Mouse (Mus musculus): ENCODE data around the gene BC051019. TPM values are rescaled to one million over a fixed set of nuclear protein-coding genes. Genes with fewer than 3 reads are reported as not detected.

BC051019 gene
- not detected for polyA plus RNA-seq (2015; fragmentation: Illumina TruSeq; extraction: RNeasy Lipid Tissue Mini Kit (QIAGEN cat#74804); ENCODE audit: insufficient read depth, low read depth, low replicate concordance)

GRCm38 (mm10) chr7:109723697-109724096 lies at the start of gene BC051019:
BC051019 (minus strand) TSS chr7:109723850.

GRCm38 (mm10) chr7:109752008-109752925 lies 28.6 kb upstream of the BC051019 start, which contains the start of gene Tmem9b:
Tmem9b (minus strand) TSS chr7:109752875.

GRCm38 (mm10) chr7:109731626-109732025 lies 8.0 kb upstream of the BC051019 start, which contains the start of gene Ascl3:
Ascl3 (minus strand) TSS chr7:109731726.

GRCm38 (mm10) chr7:109703190-109704015 lies 20.2 kb downstream of the BC051019 start, which contains the start of the genes St5 and Akip1:
St5 (minus strand) TSS chr7:109703605.
Akip1 (plus strand) TSS chr7:109703690.

Other genes with a start within 250 kb of the BC051019 start
- not detected for gene Trim66, start 215.7 kb downstream of the BC051019 start, polyA plus RNA-seq (2015; fragmentation: Illumina TruSeq; extraction: RNeasy Lipid Tissue Mini Kit (QIAGEN cat#74804); ENCODE audit: insufficient read depth, low read depth, low replicate concordance)
- 342 TPM for gene Rpl27a, start 204.7 kb downstream of the BC051019 start, polyA plus RNA-seq (2015; fragmentation: Illumina TruSeq; extraction: RNeasy Lipid Tissue Mini Kit (QIAGEN cat#74804); ENCODE audit: insufficient read depth, low read depth, low replicate concordance)
- gene St5, start 20.2 kb downstream of the BC051019 start, polyA plus RNA-seq (2015; fragmentation: Illumina TruSeq; extraction: RNeasy Lipid Tissue Mini Kit (QIAGEN cat#74804); ENCODE audit: insufficient read depth, low read depth, low replicate concordance), result 25.0 TPM
- gene Akip1, start 20.2 kb downstream of the BC051019 start, polyA plus RNA-seq (2015; fragmentation: Illumina TruSeq; extraction: RNeasy Lipid Tissue Mini Kit (QIAGEN cat#74804); ENCODE audit: insufficient read depth, low read depth, low replicate concordance), result 4.5 TPM
- not detected for gene Ascl3, start 7.9 kb upstream of the BC051019 start, polyA plus RNA-seq (2015; fragmentation: Illumina TruSeq; extraction: RNeasy Lipid Tissue Mini Kit (QIAGEN cat#74804); ENCODE audit: insufficient read depth, low read depth, low replicate concordance)
- 11.0 TPM for gene Tmem9b, start 29.0 kb upstream of the BC051019 start, polyA plus RNA-seq (2015; fragmentation: Illumina TruSeq; extraction: RNeasy Lipid Tissue Mini Kit (QIAGEN cat#74804); ENCODE audit: insufficient read depth, low read depth, low replicate concordance)
- not detected for gene Nrip3, start 58.2 kb upstream of the BC051019 start, polyA plus RNA-seq (2015; fragmentation: Illumina TruSeq; extraction: RNeasy Lipid Tissue Mini Kit (QIAGEN cat#74804); ENCODE audit: insufficient read depth, low read depth, low replicate concordance)
- not detected for gene Scube2, start 141.8 kb upstream of the BC051019 start, polyA plus RNA-seq (2015; fragmentation: Illumina TruSeq; extraction: RNeasy Lipid Tissue Mini Kit (QIAGEN cat#74804); ENCODE audit: insufficient read depth, low read depth, low replicate concordance)
- 23.0 TPM for gene Dennd5a, start 236.6 kb upstream of the BC051019 start, polyA plus RNA-seq (2015; fragmentation: Illumina TruSeq; extraction: RNeasy Lipid Tissue Mini Kit (QIAGEN cat#74804); ENCODE audit: insufficient read depth, low read depth, low replicate concordance)